Mouse (Mus musculus): ENCODE measurements around the gene Ppargc1a.

The Ppargc1a gene

DNA sequence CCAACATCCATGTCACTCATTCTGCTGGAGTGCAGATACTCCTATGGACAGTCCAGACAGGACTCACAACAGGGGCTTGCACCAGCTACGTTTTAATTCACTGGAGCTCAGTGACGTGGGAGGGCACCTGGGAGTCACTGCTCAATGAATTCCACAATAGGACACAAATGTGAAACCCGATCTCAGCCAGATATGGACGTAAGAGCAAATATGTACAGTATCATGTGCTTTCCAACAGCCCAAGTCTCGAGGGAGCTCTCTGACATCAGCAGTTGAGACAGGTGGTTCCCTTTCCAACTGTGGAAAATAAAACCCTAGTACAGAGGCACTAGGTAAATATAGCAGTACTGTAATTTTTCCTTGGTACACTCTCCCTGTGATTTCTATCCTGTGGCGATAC is at the start of gene Ppargc1a:
Ppargc1a (minus strand) TSS at position 68 of the 400 bp plus-strand sequence.
- DNase-seq (ENCODE audit: low spot score), result no peak

DNA sequence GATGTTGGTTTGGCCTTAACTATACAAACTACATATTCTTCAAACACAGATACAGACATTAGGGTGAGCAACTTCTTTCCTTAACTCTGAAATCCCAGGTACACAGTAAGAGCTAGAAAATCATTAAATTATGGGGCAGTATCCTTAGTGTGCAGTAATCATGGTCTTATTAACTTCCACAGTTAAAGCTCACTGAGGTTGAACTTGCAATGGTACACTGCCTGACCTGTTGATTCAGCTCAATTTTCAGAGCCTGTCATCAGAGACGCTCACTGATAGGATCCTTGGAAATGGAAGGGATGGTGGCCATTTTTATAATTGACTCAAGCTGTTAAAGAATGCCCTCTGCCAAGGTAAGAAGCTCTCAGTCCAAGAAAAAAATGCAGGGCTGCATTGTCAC is 49.4 kb upstream of the Ppargc1a start:
- DNase-seq (ENCODE audit: low spot score), result no peak

- no peak for DNase-seq (ENCODE audit: low spot score)
Measured at GRCm38 (mm10) chr5:51612049-51612448, 44.5 kb upstream of the Ppargc1a start.

- DNase-seq (ENCODE audit: low spot score), result no peak
Measured at GRCm38 (mm10) chr5:51607686-51608480, 40.4 kb upstream of the Ppargc1a start.

DNA sequence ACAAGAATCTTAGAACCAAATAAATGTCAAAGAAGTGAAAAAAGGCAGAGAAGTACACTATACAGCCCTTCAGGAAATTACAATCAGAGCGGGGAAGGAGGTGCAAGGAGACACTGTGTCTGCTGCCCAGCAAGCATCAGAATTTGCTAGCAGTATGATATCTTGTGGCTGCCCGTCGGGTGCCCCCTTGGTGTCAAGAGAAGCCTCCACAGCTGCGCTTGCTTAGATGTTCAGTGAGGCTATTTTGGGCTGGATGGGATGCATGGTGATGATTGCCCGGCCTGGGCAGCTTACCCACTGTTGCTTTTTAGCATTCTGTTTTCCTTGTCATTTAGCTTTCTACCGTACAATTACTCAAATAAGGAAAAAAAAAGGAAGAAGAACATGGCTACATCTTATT is 32.0 kb upstream of the Ppargc1a start:
- DNase-seq (ENCODE audit: low spot score), result no peak

GRCm38 (mm10) chr5:51595644-51596043 is 28.1 kb upstream of the Ppargc1a start:
- DNase-seq (ENCODE audit: low spot score), result peak; percentile 48

GRCm38 (mm10) chr5:51592206-51592605 is 24.7 kb upstream of the Ppargc1a start:
- no peak for DNase-seq (ENCODE audit: low spot score)

- DNase-seq (ENCODE audit: low spot score), result no peak
Measured at GRCm38 (mm10) chr5:51591537-51592154, 24.1 kb upstream of the Ppargc1a start.

GRCm38 (mm10) chr5:51586187-51586586 is 18.7 kb upstream of the Ppargc1a start:
- no peak for DNase-seq (ENCODE audit: low spot score)

DNA sequence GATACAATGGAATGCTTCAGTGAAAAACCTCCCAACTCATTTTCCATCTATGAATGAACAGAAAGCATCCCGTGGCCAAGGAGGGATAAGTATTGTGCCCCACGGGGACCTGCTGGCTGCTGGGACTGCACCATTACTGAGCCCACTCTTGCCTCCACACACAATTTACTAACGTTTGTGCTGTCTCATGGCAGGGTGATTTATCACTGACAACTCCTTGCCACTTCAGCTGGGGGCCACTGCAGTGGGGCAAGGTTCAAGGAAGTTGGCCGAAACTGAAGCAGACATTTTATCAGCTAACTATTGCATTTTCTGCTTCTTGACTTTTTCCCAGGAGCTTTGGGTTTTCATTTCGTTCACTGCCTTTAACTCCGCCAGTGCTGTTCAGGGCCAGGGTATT is 17.5 kb upstream of the Ppargc1a start:
- DNase-seq (ENCODE audit: low spot score), result no peak

- DNase-seq (ENCODE audit: low spot score), result no peak
Measured at GRCm38 (mm10) chr5:51584186-51584585, 16.7 kb upstream of the Ppargc1a start.

DNA sequence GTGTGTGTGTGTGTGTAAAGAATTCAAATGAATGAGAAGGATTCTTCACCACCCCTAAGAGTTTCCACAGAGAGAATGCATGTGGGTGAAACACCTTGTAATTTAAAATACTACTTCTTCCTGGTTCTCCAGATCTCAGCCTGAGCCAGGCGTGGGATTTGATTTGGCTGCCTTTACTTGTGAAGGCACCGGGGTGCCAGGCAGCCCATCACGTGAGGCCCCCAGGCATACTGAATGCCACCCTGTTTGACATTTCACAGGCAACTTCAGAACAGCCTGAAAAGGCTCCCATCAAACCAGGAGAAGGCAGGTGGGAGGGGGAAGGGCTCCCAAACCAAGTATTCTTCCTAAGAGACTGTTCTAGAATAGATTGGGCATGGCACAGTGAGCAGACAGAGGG is 16.1 kb upstream of the Ppargc1a start:
- DNase-seq (ENCODE audit: low spot score), result no peak

- no peak for DNase-seq (ENCODE audit: low spot score)
Measured at GRCm38 (mm10) chr5:51583030-51583429, 15.5 kb upstream of the Ppargc1a start.

DNA sequence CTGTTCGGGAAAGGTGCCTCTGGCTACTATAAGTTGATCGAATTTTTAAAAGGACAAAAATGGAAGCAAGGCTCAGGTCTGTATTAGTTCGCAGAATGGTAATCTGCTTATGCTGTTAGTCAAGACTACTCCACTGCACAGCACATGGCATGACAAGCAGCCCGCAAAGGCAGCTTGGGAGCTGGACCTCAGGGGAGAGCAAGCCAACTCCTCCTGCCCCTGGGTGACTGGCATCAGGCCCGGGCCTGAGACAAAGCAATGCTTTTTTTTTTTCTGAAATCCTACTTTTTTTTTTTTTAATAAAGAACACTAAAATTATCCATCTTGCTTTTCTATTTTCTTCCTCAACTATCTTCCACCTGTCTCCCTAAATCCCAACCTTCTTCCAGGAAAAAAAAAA is 15.1 kb upstream of the Ppargc1a start:
- peak; percentile 22 for DNase-seq (ENCODE audit: low spot score)

- DNase-seq (ENCODE audit: low spot score), result no peak
Measured at GRCm38 (mm10) chr5:51577594-51577993, 10.1 kb upstream of the Ppargc1a start.

DNA sequence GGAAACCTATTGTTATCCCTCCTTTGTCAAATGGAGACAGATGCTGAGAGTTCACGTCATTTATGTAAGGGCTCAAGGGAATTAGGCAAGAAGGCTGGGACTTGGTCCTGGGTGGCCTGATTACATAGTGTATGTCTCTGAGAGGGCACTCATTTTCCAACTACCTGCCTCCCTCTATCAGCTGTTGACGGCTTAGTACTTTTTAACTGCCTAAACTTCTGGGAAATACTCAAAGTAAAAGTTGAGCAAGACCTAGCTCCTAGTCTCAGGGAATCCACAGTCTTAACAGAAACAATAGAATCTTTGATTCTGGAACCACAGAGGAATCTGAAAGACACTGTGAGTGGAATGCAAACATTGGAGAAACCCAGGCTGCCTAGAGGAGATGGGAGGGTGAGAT is 6.2 kb upstream of the Ppargc1a start:
- DNase-seq (ENCODE audit: low spot score), result no peak

DNA sequence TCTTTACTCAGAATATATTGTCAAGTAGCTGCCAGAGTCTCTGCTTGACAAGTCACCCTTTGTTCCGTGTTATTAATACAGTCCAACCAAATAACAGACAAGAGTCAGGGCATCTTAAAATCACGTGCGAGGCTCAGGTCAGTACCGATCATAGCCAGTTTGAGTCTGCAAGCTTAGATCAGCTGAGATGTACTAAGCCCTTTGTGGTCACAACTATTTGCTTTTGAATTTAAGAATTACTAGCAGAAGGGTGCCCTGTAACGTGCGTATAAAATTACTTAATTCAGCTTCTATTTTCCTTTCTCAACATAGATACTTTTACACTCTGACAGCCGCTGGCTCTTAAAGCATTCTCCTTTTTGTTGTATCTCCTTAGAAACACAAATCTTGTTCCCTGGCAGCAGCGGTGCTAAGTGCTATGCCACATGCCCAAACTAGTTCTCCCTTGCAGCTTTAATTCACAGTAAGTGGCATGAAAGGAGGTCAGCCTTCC is 718 bp upstream of the Ppargc1a start:
- no peak for DNase-seq (ENCODE audit: low spot score)

DNA sequence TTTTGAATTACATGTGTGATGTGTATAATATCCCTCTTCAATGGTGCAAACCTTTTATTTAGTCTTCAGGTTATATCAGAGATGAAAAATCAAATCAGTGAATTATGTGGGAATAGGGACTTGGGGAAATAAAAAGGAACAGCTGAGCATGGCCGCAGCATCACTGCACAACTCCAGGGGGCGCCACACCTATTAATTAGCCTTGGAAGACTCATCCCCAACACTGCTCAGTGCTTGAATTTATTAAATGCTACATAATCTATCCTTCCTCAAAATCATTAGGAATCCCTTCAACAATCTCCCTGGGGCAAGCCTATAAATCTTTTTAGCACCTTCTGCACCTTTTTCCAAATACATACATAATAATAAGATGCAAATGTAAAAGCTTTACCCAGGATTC is 1.9 kb downstream of the Ppargc1a start:
- no peak for DNase-seq (ENCODE audit: low spot score)

- no peak for DNase-seq (ENCODE audit: low spot score)
Measured at GRCm38 (mm10) chr5:51565038-51565437, 2.5 kb downstream of the Ppargc1a start.

GRCm38 (mm10) chr5:51563574-51563973 is 4.0 kb downstream of the Ppargc1a start:
- no peak for DNase-seq (ENCODE audit: low spot score)

GRCm38 (mm10) chr5:51557607-51558278 is 9.8 kb downstream of the Ppargc1a start:
- no peak for DNase-seq (ENCODE audit: low spot score)

DNA sequence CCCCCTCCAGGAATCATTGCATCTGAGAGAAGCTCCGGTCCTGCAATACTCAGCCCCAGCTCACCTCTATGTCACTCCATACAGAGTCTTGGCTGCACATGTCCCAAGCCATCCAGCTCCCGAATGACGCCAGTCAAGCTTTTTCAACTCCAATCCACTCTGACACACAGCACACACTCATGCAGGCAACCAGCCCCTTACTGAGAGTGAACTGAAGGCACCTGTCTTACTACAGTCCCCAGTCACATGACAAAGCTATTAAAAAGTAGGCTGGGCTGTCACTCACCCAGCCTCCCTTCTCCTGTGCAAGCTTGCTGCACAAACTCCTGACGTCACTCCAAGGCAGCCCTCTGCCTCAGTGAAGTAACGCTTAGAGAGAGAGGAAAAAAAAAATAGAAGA is 13.9 kb downstream of the Ppargc1a start:
- peak; percentile 7 for DNase-seq (ENCODE audit: low spot score)

- no peak for DNase-seq (ENCODE audit: low spot score)
Measured at GRCm38 (mm10) chr5:51553251-51553650, 14.3 kb downstream of the Ppargc1a start.

Measured in ovary, postnatal 36 days (tissue).